Mouse (Mus musculus): ENCODE measurements around the gene Ptprh.

The Ptprh gene

DNA sequence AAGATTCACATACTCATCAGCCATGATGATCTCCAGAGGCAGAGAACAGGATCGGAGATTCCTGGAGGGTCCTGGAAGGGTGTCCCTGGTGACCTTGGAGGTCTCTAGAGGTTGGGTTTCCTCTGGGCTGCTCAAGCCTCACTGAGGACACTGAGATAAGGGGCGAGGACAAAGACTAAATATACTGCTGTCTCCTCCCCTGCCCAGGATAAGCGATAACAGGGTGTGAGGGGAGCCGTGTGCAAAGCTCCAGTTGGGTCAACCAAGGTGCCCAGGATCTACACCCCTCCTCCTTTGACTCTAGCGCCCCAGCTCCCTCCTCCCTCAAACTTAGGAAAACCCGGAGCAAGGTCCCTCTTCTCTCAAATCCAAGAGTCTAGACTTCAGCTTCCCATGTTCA, 81.5 kb downstream of the Ptprh start:
- no peak for DNase-seq

DNA sequence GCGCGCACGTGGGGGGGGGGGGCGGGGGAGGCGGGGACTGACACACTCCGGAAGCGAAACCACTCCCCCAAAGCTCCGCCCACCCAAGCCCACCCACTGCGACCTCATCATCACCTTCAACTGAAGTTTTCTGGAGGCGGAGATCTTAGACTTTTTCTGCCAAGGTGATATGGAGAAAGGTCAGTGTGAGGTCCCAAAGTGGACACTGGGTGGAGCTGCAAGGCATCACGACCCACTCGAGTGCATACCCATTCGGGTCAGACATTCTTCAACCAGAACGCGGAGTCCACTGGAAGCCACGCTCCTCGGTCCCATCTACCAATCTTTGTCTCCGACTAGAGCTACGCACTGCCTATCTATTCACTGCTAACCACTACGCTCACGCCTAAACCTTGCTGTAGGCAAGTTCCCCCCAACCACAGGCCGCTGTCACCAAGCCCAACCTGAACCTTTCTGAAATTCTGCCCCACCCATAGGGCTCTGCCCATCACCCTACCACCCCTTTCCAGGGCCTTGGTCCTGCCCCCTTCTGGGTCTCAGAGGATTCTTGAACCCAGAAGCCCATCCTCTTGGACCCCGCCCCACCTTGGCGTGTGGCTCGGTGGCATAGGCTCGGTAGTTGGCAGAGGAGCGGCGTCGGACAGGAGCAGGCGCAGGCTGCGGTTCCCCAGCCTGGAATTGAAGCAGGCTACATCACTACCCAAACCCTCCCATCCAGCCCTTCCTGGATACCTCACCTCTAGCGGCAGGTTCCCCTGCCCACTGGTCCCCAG, 82.4 kb downstream of the Ptprh start:
- DNase-seq, result no peak

GRCm38 (mm10) chr7:4518487-4518886, 85.4 kb downstream of the Ptprh start:
- DNase-seq, result no peak

GRCm38 (mm10) chr7:4516332-4517050, 87.3 kb downstream of the Ptprh start, which contains the start of gene Tnnt1:
Gene Tnnt1 (minus strand): TSS chr7:4516382.
- DNase-seq, result no peak

- no peak for DNase-seq
Observed at GRCm38 (mm10) chr7:4515853-4516252, 88.0 kb downstream of the Ptprh start.

DNA sequence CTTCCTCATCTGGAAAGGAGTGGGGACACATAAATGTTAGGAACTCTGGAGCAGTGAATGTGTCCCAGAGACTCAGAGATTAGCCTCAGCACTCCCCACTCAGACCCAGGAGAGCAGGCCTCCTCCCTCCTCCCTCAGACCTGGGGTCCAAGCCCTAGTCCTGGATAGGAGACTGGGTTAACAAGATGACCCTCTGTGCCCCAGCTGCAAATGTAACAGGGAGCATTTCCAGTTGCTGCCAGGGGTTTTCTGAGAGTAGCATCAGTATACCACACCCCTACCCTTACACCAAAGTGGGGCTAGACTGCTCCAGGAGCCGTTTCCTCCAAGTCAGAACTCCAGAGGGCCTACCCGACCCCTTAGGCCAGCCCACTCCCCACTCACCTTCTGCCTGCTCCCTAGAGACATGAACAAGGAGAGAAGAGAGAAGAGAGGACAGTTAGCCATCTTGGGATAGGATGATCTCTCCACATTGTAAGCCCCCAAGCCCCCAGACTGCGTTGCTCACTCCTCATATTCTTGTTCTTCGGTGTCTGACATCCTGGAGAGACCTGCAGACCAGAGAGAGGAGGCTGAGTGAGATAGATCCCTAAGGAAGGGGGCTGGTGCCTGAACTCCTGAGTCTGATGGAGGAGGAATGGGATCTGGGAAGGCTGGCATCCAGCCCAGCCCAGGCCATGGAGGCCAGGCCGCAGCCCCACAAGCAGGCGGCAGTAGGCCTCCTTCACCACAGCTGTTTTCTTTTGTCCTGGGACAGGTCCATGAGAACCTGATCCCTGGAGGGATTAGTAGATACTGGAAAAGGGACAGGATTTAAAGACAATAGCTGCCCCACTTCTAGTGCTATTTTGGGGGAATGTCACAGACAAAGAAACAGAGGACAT, 89.8 kb downstream of the Ptprh start:
- DNase-seq, result no peak

- no peak for DNase-seq
Observed at GRCm38 (mm10) chr7:4513236-4513635, 90.6 kb downstream of the Ptprh start.

GRCm38 (mm10) chr7:4511489-4512224, 92.2 kb downstream of the Ptprh start:
- no peak for DNase-seq

GRCm38 (mm10) chr7:4509863-4510608, 93.8 kb downstream of the Ptprh start:
- peak; percentile 33 for DNase-seq

DNA sequence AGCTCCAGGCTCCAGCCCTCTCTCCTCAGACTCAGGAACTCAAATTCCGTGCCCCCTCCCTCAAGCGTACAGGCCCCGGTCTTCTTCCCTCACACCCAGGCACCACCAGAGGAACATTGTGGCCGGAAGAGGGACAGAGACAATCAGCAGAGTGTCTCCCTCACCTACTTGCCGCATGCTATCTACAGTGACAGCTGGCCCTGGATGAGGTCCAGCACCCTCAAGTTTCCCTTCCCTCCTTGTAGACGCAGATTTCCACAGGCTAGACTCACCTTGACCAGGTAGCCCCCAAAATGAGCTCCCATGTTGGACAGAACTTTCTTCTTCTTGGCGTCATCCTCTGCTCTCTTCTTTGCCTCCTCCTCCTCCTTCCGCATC, 95.1 kb downstream of the Ptprh start:
- DNase-seq, result no peak

DNA sequence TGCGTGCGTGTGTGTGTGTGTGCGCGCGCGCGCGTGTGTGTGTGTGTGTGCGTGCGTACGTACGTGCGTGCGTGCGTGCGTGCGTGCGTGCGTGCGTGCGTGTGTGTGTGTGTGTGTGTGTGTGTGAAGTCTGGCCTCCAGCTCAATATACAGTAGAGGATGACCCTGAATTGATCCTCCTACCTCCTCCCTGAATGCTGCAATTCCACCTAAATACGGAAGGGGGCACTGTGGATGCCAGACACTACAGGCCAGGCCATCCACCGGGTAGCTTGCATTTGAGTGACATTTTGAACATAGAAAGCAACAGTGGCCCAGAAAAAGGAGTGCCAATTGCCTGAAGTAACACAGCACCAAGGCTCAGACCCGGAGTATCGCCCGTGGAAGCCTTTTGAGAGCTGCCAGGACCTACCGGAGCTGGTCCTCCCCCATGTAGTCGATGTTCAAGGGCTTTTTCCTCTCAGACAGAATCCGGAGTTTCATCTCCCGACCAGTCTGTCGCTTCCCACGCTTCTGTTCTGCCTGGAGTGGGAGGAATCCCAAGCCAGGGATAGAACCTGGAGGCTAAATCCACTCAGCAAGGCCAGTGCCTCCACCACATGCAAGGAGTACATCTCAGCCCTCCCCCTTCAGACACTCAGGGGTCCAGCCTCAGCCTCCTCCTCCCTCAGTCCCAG, 95.6 kb downstream of the Ptprh start:
- DNase-seq, result no peak

DNA sequence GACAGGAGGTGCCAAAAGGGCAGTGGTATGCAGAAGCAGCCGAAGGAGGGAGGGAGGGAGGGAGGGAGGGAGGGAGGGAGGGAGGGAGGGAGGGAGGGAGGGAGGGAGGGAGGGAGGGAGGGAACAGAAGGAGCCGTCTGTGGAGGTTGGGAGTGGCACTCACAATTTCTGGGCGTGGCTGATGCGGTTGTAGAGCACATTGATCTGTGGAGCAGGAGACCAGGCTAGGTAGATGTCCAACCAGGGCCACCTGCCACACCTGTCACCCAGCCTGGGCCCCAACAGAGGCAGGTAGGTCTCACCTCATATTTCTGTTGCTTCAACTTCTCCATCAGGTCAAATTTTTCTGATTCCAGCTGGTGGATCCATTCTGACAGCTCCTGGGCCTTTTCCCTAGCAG, 96.6 kb downstream of the Ptprh start:
- no peak for DNase-seq

GRCm38 (mm10) chr7:4504646-4505435, 99.0 kb downstream of the Ptprh start:
- DNase-seq, result no peak

DNA sequence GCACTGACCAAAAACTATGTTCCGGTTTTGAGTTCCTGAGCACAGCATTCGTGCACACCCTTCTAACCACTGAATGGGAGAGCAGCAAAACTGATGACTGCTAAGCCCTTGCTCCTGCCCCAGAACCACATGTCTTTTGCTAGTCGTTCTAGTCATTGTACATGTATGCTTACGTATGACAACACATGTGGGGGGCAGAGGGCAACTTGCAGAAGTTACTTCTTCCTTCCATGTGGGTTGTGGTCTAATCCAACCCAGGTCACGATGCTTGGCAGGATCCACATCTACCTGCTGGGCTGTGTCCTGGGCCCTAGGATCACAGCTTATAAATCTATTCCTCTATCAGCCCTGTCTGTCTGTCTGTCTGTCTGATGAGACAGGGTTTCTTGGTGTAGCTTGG, 100.0 kb downstream of the Ptprh start:
- DNase-seq, result no peak

DNA sequence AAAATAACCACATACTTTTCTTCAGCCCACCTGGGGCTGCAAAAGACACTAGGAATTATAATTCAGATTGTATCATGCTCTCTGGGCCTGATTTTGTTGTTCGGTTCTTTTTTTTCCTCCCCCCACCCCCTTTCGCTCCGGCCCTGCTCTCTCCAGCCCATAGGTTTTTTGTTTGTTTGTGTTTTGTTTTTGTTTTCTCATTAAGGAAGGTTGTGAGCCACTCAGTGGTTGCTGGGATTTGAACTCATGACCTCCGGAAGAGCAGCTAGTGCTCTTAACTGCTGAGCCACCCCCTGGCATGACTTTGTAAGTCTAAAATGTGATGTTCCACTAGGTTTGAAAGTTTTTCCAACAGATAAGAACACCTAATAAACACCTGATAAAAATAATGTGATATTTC, 100.7 kb downstream of the Ptprh start:
- DNase-seq, result no peak

GRCm38 (mm10) chr7:4502421-4503090, 101.3 kb downstream of the Ptprh start:
- peak; percentile 63 for DNase-seq

GRCm38 (mm10) chr7:4501558-4502397, 102.1 kb downstream of the Ptprh start, which contains the start of gene Ppp1r12c:
Gene Ppp1r12c (minus strand): TSS chr7:4501680.
- DNase-seq, result peak; percentile 95

DNA sequence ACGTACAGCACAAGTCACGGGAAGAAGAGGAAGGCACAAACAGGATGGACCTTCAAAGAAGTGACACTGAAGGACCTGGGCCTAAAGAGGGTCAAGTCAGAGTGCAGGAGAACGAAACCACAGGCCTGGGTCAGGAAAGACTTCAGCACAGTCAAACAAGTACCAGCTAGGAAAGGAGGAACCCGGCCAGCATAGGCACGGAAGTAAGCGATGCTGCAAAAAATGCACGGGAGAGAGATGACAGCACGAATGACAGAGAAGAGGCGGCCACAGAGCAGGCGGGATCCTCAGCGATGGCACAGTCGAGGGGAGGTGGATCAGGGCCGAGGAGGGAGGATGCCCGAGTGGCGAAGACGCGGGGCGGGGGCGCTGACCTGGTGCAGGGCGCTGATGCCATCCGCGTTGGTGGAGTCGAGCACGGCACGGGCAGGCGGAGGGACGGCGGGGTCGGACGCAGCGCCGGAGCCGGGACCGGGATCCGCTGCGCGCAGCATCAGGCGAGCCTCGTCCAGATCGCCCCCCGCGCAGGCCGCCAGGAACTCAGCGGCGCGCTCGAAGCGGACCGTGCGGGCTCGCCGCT, 102.9 kb downstream of the Ptprh start:
- peak; percentile 69 for DNase-seq

Data from cerebellum, adult 8-10 months (tissue).